Mouse (Mus musculus): ENCODE results near the gene Galnt14. TPM values are rescaled to one million over a fixed set of nuclear protein-coding genes. Genes with fewer than 3 reads are reported as not detected.

Gene Galnt14
- polyA plus RNA-seq, 1 experiment from 2014 or later, result 0.30 TPM

- 64% methylated on average over 5 of the region's 5 CpGs for WGBS
- no peaks in the 10 kb centered on the region for H3K9me3 ChIP-seq (ENCODE audit: control insufficient read depth)
- H3K4me3 ChIP-seq (ENCODE audit: low read depth, low read length), result no peak overlapping the region
- H3K27me3 ChIP-seq (replicated peaks; ENCODE audit: control insufficient read depth, insufficient read depth, low read length), result no peaks in the 10 kb centered on the region
- no peak overlapping the region for H3K27ac ChIP-seq (ENCODE audit: low read depth, low read length)
- no peaks in the 10 kb centered on the region for H3K36me3 ChIP-seq (ENCODE audit: control insufficient read depth, insufficient read depth)
- no peak for TF ChIP-seq CTCF (IDR thresholded peaks at IDR 0.05; ENCODE audit: low read depth)
- no peak for ATAC-seq
- H3K4me1 ChIP-seq (replicated peaks; ENCODE audit: control insufficient read depth, insufficient read depth, low read length), result no peaks in the 10 kb centered on the region
- no peak overlapping the region for H3K9ac ChIP-seq (ENCODE audit: low read depth, low read length)
- H3K4me2 ChIP-seq (replicated peaks; ENCODE audit: low read depth), result no peak overlapping the region
These were observed 197.4 kb downstream of the Galnt14 start for GRCm38 (mm10) chr17:73512844-73513243.

GRCm38 (mm10) chr17:73507804-73508535, 202.3 kb downstream of the Galnt14 start:
- no peaks in the 10 kb centered on the region for H3K36me3 ChIP-seq (ENCODE audit: control insufficient read depth, insufficient read depth)
- H3K4me3 ChIP-seq (ENCODE audit: low read depth, low read length), result no peak overlapping the region
- H3K9ac ChIP-seq (ENCODE audit: low read depth, low read length), result no peak overlapping the region
- H3K27ac ChIP-seq (ENCODE audit: low read depth, low read length), result no peak overlapping the region
- no peak for ATAC-seq
- H3K4me2 ChIP-seq (replicated peaks; ENCODE audit: low read depth), result no peak overlapping the region
- H3K4me1 ChIP-seq (replicated peaks; ENCODE audit: control insufficient read depth, insufficient read depth, low read length), result no peaks in the 10 kb centered on the region
- no peak for TF ChIP-seq CTCF (IDR thresholded peaks at IDR 0.05; ENCODE audit: low read depth)
- WGBS, result 89% methylated on average over 13 of the region's 13 CpGs
- no peaks in the 10 kb centered on the region for H3K9me3 ChIP-seq (ENCODE audit: control insufficient read depth)
- H3K27me3 ChIP-seq (replicated peaks; ENCODE audit: control insufficient read depth, insufficient read depth, low read length), result no peaks in the 10 kb centered on the region

- no peak for ATAC-seq
- Histone ChIP-seq H3K4me2 (replicated peaks; ENCODE audit: low read depth) (no peak overlapping the region), H3K9me3 (ENCODE audit: control insufficient read depth) (no peaks in the 10 kb centered on the region), H3K36me3 (ENCODE audit: control insufficient read depth, insufficient read depth) (no peaks in the 10 kb centered on the region), H3K27me3 (replicated peaks; ENCODE audit: control insufficient read depth, insufficient read depth, low read length) (no peaks in the 10 kb centered on the region), H3K4me3 (ENCODE audit: low read depth, low read length) (no peak overlapping the region), H3K27ac (ENCODE audit: low read depth, low read length) (no peak overlapping the region), H3K4me1 (replicated peaks; ENCODE audit: control insufficient read depth, insufficient read depth, low read length) (no peaks in the 10 kb centered on the region), H3K9ac (ENCODE audit: low read depth, low read length) (no peak overlapping the region)
- 89% methylated on average over 4 of the region's 4 CpGs for WGBS
- TF ChIP-seq CTCF (IDR thresholded peaks at IDR 0.05; ENCODE audit: low read depth), result no peak
These were observed 206.1 kb downstream of the Galnt14 start for GRCm38 (mm10) chr17:73504111-73504510.

GRCm38 (mm10) chr17:73502613-73503012, 207.6 kb downstream of the Galnt14 start:
- no peaks in the 10 kb centered on the region for H3K4me1 ChIP-seq (replicated peaks; ENCODE audit: control insufficient read depth, insufficient read depth, low read length)
- no peaks in the 10 kb centered on the region for H3K27me3 ChIP-seq (replicated peaks; ENCODE audit: control insufficient read depth, insufficient read depth, low read length)
- no peak overlapping the region for H3K9ac ChIP-seq (ENCODE audit: low read depth, low read length)
- H3K36me3 ChIP-seq (ENCODE audit: control insufficient read depth, insufficient read depth), result no peaks in the 10 kb centered on the region
- no peak for ATAC-seq
- H3K9me3 ChIP-seq (ENCODE audit: control insufficient read depth), result no peaks in the 10 kb centered on the region
- H3K4me2 ChIP-seq (replicated peaks; ENCODE audit: low read depth), result no peak overlapping the region
- TF ChIP-seq CTCF (IDR thresholded peaks at IDR 0.05; ENCODE audit: low read depth), result no peak
- H3K4me3 ChIP-seq (ENCODE audit: low read depth, low read length), result no peak overlapping the region
- H3K27ac ChIP-seq (ENCODE audit: low read depth, low read length), result no peak overlapping the region
- 86% methylated on average over 4 of the region's 4 CpGs for WGBS

- no peak for TF ChIP-seq CTCF (IDR thresholded peaks at IDR 0.05; ENCODE audit: low read depth)
- WGBS, result 84% methylated on average over 4 of the region's 4 CpGs
- H3K27ac ChIP-seq (ENCODE audit: low read depth, low read length), result no peak overlapping the region
- no peak overlapping the region for H3K4me2 ChIP-seq (replicated peaks; ENCODE audit: low read depth)
- no peaks in the 10 kb centered on the region for H3K36me3 ChIP-seq (ENCODE audit: control insufficient read depth, insufficient read depth)
- H3K27me3 ChIP-seq (replicated peaks; ENCODE audit: control insufficient read depth, insufficient read depth, low read length), result no peaks in the 10 kb centered on the region
- no peak for ATAC-seq
- H3K4me3 ChIP-seq (ENCODE audit: low read depth, low read length), result no peak overlapping the region
- no peaks in the 10 kb centered on the region for H3K9me3 ChIP-seq (ENCODE audit: control insufficient read depth)
- no peak overlapping the region for H3K9ac ChIP-seq (ENCODE audit: low read depth, low read length)
- no peaks in the 10 kb centered on the region for H3K4me1 ChIP-seq (replicated peaks; ENCODE audit: control insufficient read depth, insufficient read depth, low read length)
These were observed 220.7 kb downstream of the Galnt14 start for GRCm38 (mm10) chr17:73489519-73489918.

GRCm38 (mm10) chr17:73487792-73488191, 222.5 kb downstream of the Galnt14 start:
- no peak for TF ChIP-seq CTCF (IDR thresholded peaks at IDR 0.05; ENCODE audit: low read depth)
- H3K9me3 ChIP-seq (ENCODE audit: control insufficient read depth), result no peaks in the 10 kb centered on the region
- no peak overlapping the region for H3K4me3 ChIP-seq (ENCODE audit: low read depth, low read length)
- no peak for ATAC-seq
- no peak overlapping the region for H3K4me2 ChIP-seq (replicated peaks; ENCODE audit: low read depth)
- no peak overlapping the region for H3K27ac ChIP-seq (ENCODE audit: low read depth, low read length)
- 27% methylated on average over 13 of the region's 13 CpGs for WGBS
- H3K36me3 ChIP-seq (ENCODE audit: control insufficient read depth, insufficient read depth), result no peaks in the 10 kb centered on the region
- no peaks in the 10 kb centered on the region for H3K4me1 ChIP-seq (replicated peaks; ENCODE audit: control insufficient read depth, insufficient read depth, low read length)
- H3K9ac ChIP-seq (ENCODE audit: low read depth, low read length), result no peak overlapping the region
- H3K27me3 ChIP-seq (replicated peaks; ENCODE audit: control insufficient read depth, insufficient read depth, low read length), result no peaks in the 10 kb centered on the region

Measured in intestine, postnatal 0 days (tissue).